Mouse (Mus musculus) heart, embryonic 10.5 days (tissue): ENCODE results near the gene Tnrc6b. TPM values are rescaled to one million over a fixed set of nuclear protein-coding genes. Genes with fewer than 3 reads are reported as not detected.

ENCODE experiments used
- DNase-seq: peaks from one replicate; pipeline ENCODE4 v3.0.0-alpha.2; 2017; ENCODE audit warnings: low spot score
- H3K27ac ChIP-seq: fragments of 300-500 bp; sonication (generic); 2 replicates; pipeline ENCODE4 v1.5.1; 2016; ENCODE audit warnings: mild to moderate bottlenecking
- H3K27me3 ChIP-seq: fragments of 300-500 bp; sonication (generic); 2 replicates; pipeline ENCODE4 v1.6.1; 2016; ENCODE audit warnings: mild to moderate bottlenecking; ENCODE audit not compliant: poor library complexity, insufficient read depth, severe bottlenecking
- H3K36me3 ChIP-seq: fragments of 300-500 bp; sonication (generic); 2 replicates; pipeline ENCODE4 v1.6.1; 2016; ENCODE audit warnings: mild to moderate bottlenecking, moderate library complexity
- H3K4me1 ChIP-seq: fragments of 300-500 bp; sonication (generic); 2 replicates; pipeline ENCODE4 v1.6.1; 2016; ENCODE audit warnings: mild to moderate bottlenecking
- H3K4me3 ChIP-seq: fragments of 300-500 bp; sonication (generic); 2 replicates; pipeline ENCODE4 v1.5.1; 2016; ENCODE audit warnings: mild to moderate bottlenecking, moderate library complexity
- H3K9me3 ChIP-seq: fragments of 300-500 bp; sonication (generic); 2 replicates; pipeline ENCODE4 v1.6.1; 2016; ENCODE audit warnings: mild to moderate bottlenecking, moderate library complexity
- WGBS: fragments of 180-500 bp; shearing (Covaris S2); methylation state at CpG from one replicate; pipeline ENCODE4 v1.1.7; 2016; 5-methylcytosine and 5-hydroxymethylcytosine counted together
- polyA plus RNA-seq: library from polyadenylated mRNA; unstranded; fragments of >200 nt; fragmentation: Nextera tagmentation; extraction: Ambion mirVana; gene quantifications from 2 replicates; pipeline ENCODE4 v1.2.1, GENCODE M21; 2016

Gene Tnrc6b
- polyA plus RNA-seq, 1 experiment from 2014 or later: 28.5 TPM

DNA sequence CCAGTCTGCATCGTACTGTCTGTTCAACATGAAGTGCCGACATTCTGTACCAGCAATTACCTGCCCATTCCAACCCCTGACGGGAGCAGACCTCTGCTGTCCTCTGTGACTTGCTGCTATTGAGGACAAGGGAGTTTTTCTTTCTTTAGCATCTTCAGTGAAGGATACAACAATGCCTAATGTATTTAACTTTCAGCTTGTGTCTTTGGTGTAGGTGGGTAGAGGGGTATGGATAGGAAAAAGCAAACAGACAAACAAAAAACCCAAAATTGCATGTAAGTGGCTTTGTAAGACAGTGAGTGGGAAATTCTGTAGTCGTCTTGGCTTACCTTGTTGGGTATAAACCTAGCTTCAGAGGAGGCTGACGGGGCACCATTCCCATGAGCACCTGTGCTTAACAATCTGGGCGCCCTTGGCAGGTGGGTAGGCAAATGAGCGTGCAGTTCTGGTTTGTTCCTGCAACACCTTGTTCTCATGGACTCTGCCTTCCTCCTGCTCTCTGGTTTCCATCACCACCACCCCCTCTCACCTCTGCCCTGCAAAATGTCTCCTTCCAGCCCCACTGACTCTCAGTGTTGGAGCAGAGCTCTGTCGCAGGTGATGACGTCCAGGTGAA lies 220.3 kb downstream of the Tnrc6b start:
- DNase-seq: no peak
- Histone ChIP-seq H3K4me1 (peaks cover 15% of the 10 kb centered on the region), H3K36me3 (peaks cover 56% of the 10 kb centered on the region), H3K9me3 (no peaks in the 10 kb centered on the region), H3K4me3 (no peak overlapping the region), H3K27ac (no peak overlapping the region), H3K27me3 (no peaks in the 10 kb centered on the region)
- WGBS: 77% methylated on average over 9 of the region's 9 CpGs

DNA sequence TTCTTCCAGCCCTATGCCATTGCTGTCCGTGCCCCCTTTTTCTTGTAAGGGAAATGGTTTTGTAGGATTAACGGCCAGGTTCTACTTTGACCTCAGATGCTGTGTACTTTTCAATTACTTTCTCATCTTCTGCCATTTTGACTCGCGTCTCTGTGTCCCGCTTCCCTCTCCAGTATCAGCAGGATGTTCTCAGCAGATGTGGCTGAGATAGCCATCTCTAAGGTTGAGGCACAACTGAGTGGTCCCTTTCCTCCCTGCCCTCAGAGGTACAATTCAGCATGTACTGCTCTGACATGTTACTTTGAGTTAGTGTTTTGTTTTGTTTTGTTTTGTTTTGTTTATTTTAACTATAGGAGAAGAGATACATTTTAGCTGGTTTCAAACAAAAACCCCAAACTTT lies 223.7 kb downstream of the Tnrc6b start:
- 83% methylated on average over 5 of the region's 5 CpGs for WGBS
- no peak overlapping the region for H3K27ac ChIP-seq
- H3K9me3 ChIP-seq: no peaks in the 10 kb centered on the region
- DNase-seq: no peak
- peaks cover 28% of the 10 kb centered on the region for H3K36me3 ChIP-seq
- H3K27me3 ChIP-seq: no peaks in the 10 kb centered on the region
- peaks cover 15% of the 10 kb centered on the region; the same call in 1 of the 2 replicates for H3K4me1 ChIP-seq
- H3K4me3 ChIP-seq: no peak overlapping the region

- H3K27ac ChIP-seq: no peak overlapping the region
- 70% methylated on average over 3 of the region's 3 CpGs for WGBS
- H3K4me1 ChIP-seq: peaks cover 9% of the 10 kb centered on the region; the same call in 1 of the 2 replicates
- DNase-seq: no peak
- H3K36me3 ChIP-seq: peaks cover 32% of the 10 kb centered on the region
- H3K4me3 ChIP-seq: no peak overlapping the region
- no peaks in the 10 kb centered on the region for H3K27me3 ChIP-seq
- H3K9me3 ChIP-seq: no peaks in the 10 kb centered on the region
Measured at GRCm38 (mm10) chr15:80936686-80937085, 225.6 kb downstream of the Tnrc6b start.

- Histone ChIP-seq H3K27ac (no peak overlapping the region), H3K4me1 (peaks cover 9% of the 10 kb centered on the region; the same call in 1 of the 2 replicates), H3K4me3 (no peak overlapping the region), H3K9me3 (no peaks in the 10 kb centered on the region), H3K36me3 (peaks cover 28% of the 10 kb centered on the region), H3K27me3 (no peaks in the 10 kb centered on the region)
- DNase-seq: no peak
- 76% methylated on average over 4 of the region's 4 CpGs for WGBS
Measured at GRCm38 (mm10) chr15:80938615-80939014, 227.5 kb downstream of the Tnrc6b start.

DNA sequence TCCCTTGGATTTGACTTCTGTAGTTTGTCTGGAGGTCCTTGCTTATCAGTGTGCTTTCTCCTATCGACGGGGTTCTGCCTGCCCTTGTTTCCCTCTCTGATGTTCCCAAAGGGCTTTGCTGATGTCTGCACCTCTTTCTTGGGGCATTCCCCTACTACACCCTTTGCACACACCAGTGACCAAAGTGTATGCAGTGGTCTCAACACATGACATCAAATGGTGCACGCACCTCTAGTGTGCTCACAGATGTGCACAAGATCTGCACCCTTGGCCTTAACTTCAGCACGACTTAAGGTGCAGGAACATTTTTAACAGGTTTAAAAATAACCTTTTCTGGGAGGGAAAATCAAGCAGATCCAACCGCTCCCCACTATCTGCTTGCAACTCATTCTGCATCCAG lies 228.3 kb downstream of the Tnrc6b start:
- H3K9me3 ChIP-seq: no peaks in the 10 kb centered on the region
- WGBS: 49% methylated on average over 5 of the region's 5 CpGs
- no peaks in the 10 kb centered on the region for H3K27me3 ChIP-seq
- peaks cover 22% of the 10 kb centered on the region; the same call in 1 of the 2 replicates for H3K36me3 ChIP-seq
- H3K4me1 ChIP-seq: peaks cover 9% of the 10 kb centered on the region; the same call in 1 of the 2 replicates
- no peak for DNase-seq
- H3K4me3 ChIP-seq: no peak overlapping the region
- H3K27ac ChIP-seq: no peak overlapping the region

- H3K27me3 ChIP-seq: no peaks in the 10 kb centered on the region
- no peaks in the 10 kb centered on the region for H3K9me3 ChIP-seq
- WGBS: 94% methylated on average over 6 of the region's 6 CpGs
- H3K4me3 ChIP-seq: no peak overlapping the region
- no peak overlapping the region for H3K27ac ChIP-seq
- no peak for DNase-seq
- H3K4me1 ChIP-seq: peaks cover 7% of the 10 kb centered on the region; the same call in 1 of the 2 replicates
- H3K36me3 ChIP-seq: 0 out of 2 replicates have a peak, but pooled peaks cover 5% of the 10 kb centered on the region
Measured at GRCm38 (mm10) chr15:80941468-80942040, 230.4 kb downstream of the Tnrc6b start.

- no peak for DNase-seq
- H3K36me3 ChIP-seq: peaks cover 12% of the 10 kb centered on the region; the same call in 1 of the 2 replicates
- no peaks in the 10 kb centered on the region for H3K27me3 ChIP-seq
- no peaks in the 10 kb centered on the region for H3K9me3 ChIP-seq
- 52% methylated on average over 3 of the region's 3 CpGs for WGBS
- no peak overlapping the region for H3K4me3 ChIP-seq
- H3K4me1 ChIP-seq: peaks cover 13% of the 10 kb centered on the region
- no peak overlapping the region for H3K27ac ChIP-seq
Measured at GRCm38 (mm10) chr15:80945851-80946250, 234.7 kb downstream of the Tnrc6b start.

DNA sequence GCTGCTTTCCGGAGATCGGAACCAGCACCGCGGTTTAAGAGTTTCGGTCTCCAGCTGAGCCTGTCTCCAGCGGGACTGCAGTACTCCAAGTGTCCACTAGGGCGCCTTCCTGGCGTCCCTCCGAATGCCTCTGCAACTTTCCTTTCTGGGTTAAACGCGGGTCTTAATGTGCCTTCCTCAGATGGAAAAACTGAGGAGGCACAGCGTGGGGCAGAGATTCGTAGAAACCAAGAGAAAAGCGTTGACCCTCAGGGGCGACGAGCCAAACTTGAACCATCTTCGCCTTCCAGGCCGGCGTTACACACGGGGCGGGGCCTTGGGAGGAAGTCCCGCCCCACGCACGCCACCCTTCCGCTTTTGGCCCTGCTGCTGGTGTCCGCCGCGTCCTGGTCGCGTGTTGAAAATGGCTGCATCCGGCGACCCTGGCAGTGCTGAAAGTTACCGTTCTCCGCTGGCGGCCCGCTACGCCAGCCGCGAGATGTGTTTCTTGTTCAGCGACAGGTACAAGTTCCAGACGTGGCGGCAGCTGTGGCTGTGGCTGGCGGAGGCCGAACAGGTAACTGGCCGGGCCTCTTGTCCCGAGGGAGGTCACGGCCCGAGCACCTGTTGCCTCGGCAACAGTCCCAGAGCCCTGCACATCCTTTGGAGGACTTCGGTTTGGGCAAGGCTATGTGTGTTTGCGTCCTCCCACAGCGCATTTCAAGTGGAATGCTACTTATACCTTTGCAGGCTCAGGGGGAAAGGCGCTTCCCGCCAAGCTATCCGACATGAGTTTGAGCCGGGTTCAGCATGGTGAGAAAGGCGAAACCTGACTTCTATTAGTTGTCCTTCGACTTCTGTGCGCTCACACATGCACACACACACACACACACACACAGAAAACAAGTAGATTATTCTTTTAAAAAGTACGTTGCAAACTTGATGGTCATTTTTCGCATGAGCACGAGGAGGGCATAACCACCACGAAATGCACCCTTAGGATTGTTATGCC lies 237.3 kb downstream of the Tnrc6b start, which contains the start of gene Adsl:
TSS of gene Adsl (plus strand) at position 346 of the 991 bp plus-strand sequence.
- H3K36me3 ChIP-seq: peaks cover 23% of the 10 kb centered on the region
- under 1% methylated on average over 63 of the region's 63 CpGs for WGBS

DNA sequence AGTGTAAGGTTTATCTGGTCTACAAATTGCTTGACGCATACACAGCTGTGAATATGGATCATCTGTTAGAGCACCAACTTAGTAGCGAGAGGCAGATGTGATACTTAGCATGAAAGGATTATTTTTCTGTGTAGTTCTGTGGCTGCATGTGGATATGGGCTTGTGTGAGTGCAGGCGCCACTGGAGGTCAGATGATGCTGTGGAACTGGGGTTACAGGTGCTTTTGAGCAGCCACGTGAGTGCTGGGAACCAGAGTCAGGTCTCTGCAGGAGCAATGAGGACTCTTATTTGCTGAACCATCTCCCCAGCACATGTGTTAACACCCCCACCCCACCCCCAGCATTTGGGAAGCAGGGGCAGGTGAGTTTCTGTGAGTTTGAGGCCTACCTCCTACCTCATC lies 238.3 kb downstream of the Tnrc6b start:
- no peak for DNase-seq
- Histone ChIP-seq H3K36me3 (peaks cover 33% of the 10 kb centered on the region), H3K4me3 (peak overlapping the region; percentile 92), H3K27me3 (no peaks in the 10 kb centered on the region), H3K4me1 (peaks cover 13% of the 10 kb centered on the region), H3K27ac (no peak overlapping the region), H3K9me3 (no peaks in the 10 kb centered on the region)
- 70% methylated on average over 4 of the region's 4 CpGs for WGBS

More for the DNA sequence above, 237.3 kb downstream of the Tnrc6b start, which contains the start of gene Adsl:
- DNase-seq: peak; percentile 96
- H3K4me1 ChIP-seq: peaks cover 13% of the 10 kb centered on the region
- no peaks in the 10 kb centered on the region for H3K9me3 ChIP-seq
- peak within 1 kb of the TSS; percentile 92 for H3K4me3 ChIP-seq
- H3K27me3 ChIP-seq: no peaks in the 10 kb centered on the region
- peak within 1 kb of the TSS; percentile 93 for H3K27ac ChIP-seq

DNA sequence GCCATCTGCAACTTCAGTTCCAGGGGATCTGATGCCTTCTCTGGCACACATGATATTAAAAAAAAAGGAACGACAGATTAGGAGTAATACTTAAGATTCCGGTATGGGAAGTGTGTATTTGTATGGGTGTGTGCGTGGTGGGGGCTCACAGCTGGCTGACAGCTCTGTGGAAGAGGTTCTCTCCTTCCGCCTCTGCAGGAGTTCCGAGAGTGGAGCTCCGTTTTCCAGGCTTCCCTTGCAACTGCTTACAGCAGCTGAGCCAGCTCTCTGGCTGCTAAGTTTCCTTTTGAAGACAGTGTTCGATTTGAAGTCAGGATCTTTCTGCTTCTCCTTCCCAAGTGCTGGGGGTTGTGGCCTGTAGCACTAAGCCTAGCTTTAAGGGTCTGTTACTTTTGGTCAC lies 238.9 kb downstream of the Tnrc6b start:
- Histone ChIP-seq H3K27me3 (no peaks in the 10 kb centered on the region), H3K36me3 (peaks cover 39% of the 10 kb centered on the region), H3K27ac (no peak overlapping the region), H3K4me3 (peak overlapping the region; percentile 92; the same call in 1 of the 2 replicates), H3K9me3 (no peaks in the 10 kb centered on the region), H3K4me1 (peaks cover 13% of the 10 kb centered on the region)
- 91% methylated on average over 7 of the region's 7 CpGs for WGBS
- DNase-seq: no peak

DNA sequence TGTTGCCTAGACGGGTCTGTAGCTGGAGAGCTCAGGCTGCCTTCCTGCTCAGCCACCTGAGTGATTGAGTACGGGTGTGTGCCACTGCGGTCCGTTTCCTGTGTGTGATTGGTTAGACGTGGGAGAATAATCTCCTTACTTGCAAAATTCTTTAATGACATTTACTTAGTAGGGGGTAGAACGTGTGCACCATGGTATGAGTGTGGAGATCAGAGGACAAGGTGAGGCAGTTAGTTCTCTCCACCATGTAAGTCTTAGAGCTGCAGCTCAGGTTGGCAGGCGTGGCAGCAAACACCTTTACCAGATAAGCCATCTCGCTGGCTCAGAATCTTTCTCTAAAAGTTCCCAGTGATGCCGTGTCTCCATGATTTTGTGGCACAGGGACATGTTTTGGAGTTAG lies 242.9 kb downstream of the Tnrc6b start:
- Histone ChIP-seq H3K27ac (no peak overlapping the region), H3K4me1 (peaks cover 13% of the 10 kb centered on the region), H3K9me3 (no peaks in the 10 kb centered on the region), H3K4me3 (no peak overlapping the region), H3K27me3 (no peaks in the 10 kb centered on the region), H3K36me3 (peaks cover 75% of the 10 kb centered on the region)
- 89% methylated on average over 9 of the region's 9 CpGs for WGBS
- no peak for DNase-seq

GRCm38 (mm10) chr15:80954861-80955260 lies 243.7 kb downstream of the Tnrc6b start:
- WGBS: 83% methylated on average over 3 of the region's 3 CpGs
- H3K36me3 ChIP-seq: peaks cover 84% of the 10 kb centered on the region
- H3K9me3 ChIP-seq: no peaks in the 10 kb centered on the region
- peaks cover 4% of the 10 kb centered on the region for H3K4me1 ChIP-seq
- H3K4me3 ChIP-seq: no peak overlapping the region
- H3K27me3 ChIP-seq: no peaks in the 10 kb centered on the region
- no peak for DNase-seq
- H3K27ac ChIP-seq: no peak overlapping the region
